Mouse (Mus musculus) ovary, postnatal 36 days (tissue): ENCODE data around the gene Zfp865.
"Not testable (repeated sequence)": the region's sequence is repeated elsewhere in the genome, so short reads cannot be mapped to it uniquely, and the experiment has no call there.

Experiments
- DNase-seq: peaks from one replicate; pipeline ENCODE4 v3.0.0; 2022; ENCODE audit warnings: low spot score, mixed read lengths

The Zfp865 gene

DNA sequence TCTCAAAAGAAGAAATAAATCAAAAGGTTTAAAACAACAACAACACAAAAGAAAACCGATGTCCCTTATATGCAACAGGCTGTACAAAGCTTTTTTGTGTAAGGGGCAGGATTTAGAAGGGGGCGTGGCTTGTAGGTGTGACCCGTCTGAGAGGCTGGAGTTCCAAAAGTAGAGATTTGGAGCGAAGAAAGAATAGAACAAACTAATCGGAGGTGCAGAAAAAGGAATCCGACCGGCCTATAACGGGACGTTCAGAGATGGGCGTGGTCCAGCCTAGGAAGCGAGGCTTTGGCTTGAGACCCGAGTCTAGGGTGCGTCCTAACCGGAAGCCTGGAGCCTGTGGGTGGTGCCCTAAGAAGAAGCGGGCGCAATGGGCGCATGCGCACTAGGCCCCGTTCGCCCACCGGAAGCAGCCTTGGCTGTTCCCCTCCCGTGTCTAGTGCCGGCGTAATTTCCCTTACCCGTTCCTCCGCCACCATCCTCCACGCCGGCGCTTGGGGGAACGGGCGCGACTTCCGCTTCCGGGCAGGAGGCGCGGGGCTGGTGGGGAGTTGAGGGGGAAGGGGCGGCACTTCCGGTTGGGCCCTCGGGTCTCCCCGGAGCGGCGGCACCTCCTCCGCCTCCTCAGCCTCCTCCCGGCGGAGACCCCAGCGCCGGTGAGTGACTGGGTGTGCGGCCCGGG lies at the start of gene Zfp865, which contains the start of gene Ccdc106:
Zfp865 (plus strand) TSS at position 377 of the 682 bp plus-strand sequence.
Ccdc106 (plus strand) TSS at position 554 of the 682 bp plus-strand sequence.
- peak; percentile 99 for DNase-seq

- DNase-seq: no peak
These were observed 49.1 kb upstream of the Zfp865 start, which contains the start of gene Sbk3 for GRCm38 (mm10) chr7:4971068-4971467. Gene Sbk3, minus strand, starts transcription at chr7:4971168.

GRCm38 (mm10) chr7:4971710-4972109 lies 48.5 kb upstream of the Zfp865 start:
- DNase-seq: no peak

DNA sequence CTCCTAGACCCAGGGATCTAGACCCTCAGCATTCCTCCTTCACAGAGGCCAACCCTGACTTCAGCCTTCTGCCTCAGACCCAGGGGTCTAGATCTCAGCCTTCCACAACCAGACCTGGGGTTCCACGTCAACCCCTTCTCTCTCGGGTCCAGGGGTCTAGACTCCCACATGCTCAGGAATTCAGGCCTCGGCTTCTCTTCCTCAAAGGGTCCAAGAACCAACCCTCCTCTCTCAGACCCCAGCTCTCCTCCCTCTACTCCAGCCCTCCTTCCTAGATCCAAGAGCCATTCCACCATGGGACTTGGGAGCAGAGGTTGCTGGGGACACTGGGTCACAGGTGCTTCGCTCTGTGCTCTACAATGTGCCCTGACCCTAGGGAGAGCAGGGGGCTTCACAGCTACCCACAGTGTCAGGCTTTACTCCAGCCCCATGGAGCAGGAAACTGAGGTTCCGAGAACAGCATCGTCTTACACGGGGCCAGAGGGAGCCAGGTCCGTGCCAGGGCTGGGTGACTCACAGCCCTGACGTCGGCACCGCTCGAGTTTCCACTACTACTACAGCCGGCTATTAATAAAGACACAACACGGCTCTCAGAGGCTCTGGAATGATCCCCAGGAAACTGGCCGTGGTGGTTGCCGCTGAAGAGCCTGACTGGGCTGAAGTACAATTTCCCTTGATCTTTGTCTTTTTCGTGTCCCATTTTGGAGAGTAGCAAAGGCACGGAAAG lies 47.7 kb upstream of the Zfp865 start:
- peak; percentile 33 for DNase-seq

GRCm38 (mm10) chr7:4975455-4975854 lies 44.7 kb upstream of the Zfp865 start:
- no peak for DNase-seq

GRCm38 (mm10) chr7:4976832-4977231 lies 43.3 kb upstream of the Zfp865 start:
- DNase-seq: no peak

GRCm38 (mm10) chr7:4988250-4988649 lies 31.9 kb upstream of the Zfp865 start:
- DNase-seq: no peak

DNA sequence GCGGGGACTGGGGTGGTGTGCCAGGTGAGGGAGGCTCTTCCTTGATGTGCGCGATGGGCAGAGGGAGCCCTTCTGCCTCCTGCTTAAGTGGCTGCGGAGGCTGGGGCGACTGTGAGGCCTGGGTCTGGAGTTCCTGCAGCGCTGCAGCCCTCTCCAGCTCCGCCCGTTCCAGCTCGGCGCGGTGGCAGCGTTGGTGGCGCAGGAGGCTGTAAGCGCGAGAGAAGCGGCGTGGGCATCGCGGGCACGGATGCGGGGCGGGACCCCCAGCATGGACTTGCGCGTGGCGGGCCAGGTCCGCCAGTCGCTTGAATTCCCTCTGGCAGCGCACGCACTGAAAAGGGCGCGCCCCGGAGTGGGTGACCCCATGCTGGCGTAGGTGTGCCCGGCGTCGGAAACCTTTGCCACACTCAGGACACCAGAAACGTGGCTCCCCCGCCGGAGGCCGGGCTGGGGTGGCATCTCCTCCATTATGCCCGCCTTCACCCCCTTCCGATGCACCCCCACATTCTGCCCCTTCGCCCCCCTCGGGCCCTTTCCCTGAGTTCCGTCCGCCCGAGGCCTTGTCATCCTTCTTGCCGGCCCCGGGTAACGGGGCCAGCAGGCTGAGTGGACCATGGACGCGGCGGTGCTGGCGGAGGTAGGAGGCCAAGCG lies 26.7 kb upstream of the Zfp865 start:
- no peak for DNase-seq

GRCm38 (mm10) chr7:4993999-4994788 lies 26.0 kb upstream of the Zfp865 start:
- DNase-seq: no peak

DNA sequence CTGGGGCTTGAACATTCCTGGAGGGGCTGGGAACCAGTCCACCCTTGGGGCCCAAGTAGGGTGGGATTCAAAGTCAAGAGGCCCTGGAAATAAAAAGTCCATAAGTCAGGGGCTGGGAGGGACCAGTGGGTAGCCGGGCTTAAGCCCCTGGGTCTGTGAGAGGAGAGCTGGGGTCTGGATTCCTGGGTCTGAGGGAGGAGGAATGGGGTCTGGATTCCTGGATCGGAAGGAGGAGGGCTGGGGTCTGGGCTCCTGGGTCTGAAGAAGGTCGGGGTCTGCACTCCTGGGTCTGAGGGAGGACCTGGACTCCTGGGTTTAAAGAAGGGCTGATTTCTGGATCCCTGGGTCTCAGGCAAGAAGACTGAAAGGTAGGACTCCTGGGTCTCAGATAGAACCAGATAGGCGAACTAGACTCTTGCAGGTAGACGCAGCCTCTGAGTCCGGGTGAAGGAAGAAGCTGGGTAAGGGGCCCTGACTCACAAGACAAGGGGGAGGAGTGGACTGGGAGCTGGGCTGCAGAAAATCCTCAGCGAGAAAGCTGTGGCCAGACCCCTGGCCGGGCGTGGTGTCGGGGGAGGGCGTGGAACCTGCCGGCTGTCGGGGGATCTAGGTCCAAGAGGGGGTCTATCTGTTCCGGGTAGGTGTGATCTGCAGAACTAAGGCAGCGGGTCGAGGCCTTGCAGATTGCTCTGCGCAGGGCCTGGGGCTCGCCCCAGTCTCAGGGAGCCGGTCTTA lies 24.7 kb upstream of the Zfp865 start:
- DNase-seq: no peak

GRCm38 (mm10) chr7:4996003-4996895 lies 23.9 kb upstream of the Zfp865 start, which contains the start of gene Zfp579:
Gene Zfp579, minus strand, starts transcription at chr7:4996158.
- peak; percentile 91 for DNase-seq

GRCm38 (mm10) chr7:4996934-4997333 lies 23.2 kb upstream of the Zfp865 start:
- no peak for DNase-seq

DNA sequence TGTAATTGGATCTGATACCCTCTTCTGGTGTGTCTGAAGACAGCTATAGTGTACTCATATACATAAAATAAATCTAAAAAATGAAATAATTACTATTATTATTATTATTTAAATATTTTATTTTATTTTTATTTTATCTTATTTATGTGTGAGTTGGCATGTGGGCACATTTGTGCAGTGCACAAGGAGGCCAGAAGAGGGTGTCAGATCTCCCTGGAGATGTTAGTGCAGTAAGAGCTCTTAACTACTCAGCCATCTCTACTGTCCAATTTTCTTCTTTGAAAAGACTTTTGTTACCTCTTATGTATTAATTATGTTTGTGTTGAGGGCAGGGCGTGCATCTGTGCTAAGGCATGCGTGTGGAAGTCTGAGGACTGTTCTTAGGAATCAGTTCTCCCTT lies 20.3 kb upstream of the Zfp865 start:
- no peak for DNase-seq

DNA sequence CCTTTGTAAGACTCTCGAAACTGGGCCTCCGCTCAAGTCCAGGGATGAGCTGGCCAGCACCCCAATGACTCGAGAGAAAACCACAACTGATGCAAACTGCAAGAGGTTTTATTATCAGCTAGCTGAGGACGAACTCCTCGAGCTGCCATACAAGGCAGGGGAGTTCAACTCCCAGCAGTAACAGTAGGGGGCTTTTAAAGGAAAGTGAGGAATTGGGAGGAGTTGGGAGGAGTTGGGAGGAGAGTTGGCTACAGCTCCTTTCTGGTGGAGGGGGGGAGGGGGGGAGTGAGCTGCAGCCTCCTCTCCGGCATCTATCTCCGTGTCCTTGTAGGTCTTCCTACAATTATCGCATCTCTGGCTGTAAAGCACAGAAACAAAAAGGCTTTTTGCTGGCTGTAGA lies 17.3 kb upstream of the Zfp865 start:
- DNase-seq: not testable (repeated sequence)

DNA sequence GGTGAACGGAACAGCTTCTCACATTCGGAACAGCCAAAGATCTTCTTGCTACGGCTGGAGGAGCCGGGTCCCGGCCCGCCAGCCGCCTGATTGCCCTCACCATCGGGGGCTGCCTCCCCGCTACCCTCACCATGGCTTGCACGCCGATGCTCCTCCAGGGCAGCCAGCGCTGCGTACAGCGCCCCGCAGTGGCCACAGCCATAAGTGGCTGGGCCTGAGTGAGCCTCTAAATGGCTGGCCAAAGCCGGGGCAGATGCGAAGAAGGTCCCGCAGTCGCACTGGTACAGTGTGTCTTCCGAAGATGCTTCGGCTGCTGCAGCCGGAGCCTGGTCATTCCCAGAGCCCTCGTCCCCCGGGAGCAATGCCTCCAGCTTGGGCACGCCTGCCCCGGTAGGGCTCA lies 11.9 kb upstream of the Zfp865 start:
- DNase-seq: no peak

- DNase-seq: no peak
These were observed 7.3 kb upstream of the Zfp865 start for GRCm38 (mm10) chr7:5012681-5013513.

DNA sequence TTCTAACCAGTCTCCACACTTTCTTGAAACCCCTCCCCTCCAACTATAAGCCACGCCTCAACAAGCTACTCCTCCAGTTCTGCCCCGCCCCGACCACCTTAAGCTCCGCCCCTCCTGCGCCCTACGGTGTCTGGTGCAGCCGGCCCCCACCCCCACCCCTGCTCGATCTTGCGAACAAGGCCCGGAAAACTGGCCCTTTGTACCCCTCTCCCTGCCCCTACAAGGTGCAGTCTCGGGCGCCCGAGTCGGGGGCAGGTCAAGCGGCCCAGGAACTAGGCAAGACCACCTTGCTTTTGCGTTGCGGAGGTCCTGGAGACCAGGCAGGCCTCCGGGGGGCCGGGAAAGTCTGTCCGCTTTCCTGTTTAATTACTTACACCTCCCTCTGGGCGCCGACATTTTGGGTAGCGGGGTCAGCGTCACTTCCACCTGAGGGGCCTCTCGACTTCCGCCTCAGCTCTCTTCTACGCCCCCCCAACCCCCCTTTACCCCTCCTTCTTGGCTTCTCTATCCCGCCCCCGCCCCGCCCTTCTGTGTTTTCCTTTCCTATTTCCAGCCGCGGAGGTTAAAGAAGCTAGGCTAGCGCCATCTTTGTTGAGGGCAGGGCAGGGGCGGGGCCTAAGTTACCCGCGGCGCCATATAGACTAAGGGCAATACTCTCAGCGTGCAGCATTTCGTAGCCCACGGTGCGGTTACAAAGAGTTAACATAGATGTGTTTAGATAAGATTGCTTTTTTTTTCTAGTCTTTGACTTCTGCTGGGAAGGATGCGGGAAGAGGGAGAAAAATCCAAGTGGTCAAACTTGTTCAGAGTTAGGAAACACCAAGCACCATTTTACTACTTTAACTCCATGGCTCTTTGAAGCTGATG lies 5.7 kb upstream of the Zfp865 start, which contains the start of the genes Zfp524 and Fiz1:
Zfp524 (plus strand) TSS at position 165 of the 867 bp plus-strand sequence.
Fiz1 (minus strand) TSS at position 447 of the 867 bp plus-strand sequence.
- DNase-seq: peak; percentile 95
